Mouse (Mus musculus): ENCODE measurements around the gene D430042O09Rik.

- TF ChIP-seq CTCF (IDR thresholded peaks at IDR 0.05; ENCODE audit: borderline replicate concordance, insufficient read depth, low read length) (no peak), POLR2A (IDR thresholded peaks at IDR 0.05; ENCODE audit: low read depth, low read length) (no peak)
Measured at GRCm38 (mm10) chr7:125671396-125671795, 36.3 kb upstream of the D430042O09Rik start.
